Mouse (Mus musculus): ENCODE data around the gene Lrrc4c.

GRCm38 (mm10) chr2:97502501-97502900 is 1184.5 kb downstream of the Lrrc4c start:
- TF ChIP-seq POLR2A (IDR thresholded peaks at IDR 0.05; ENCODE audit: borderline replicate concordance, low read depth, low read length) (no peak), CTCF (IDR thresholded peaks at IDR 0.05; ENCODE audit: low read depth, low read length) (no peak)

Measured in bone marrow macrophage, adult 2 months (primary cell).